Mouse (Mus musculus): Measurements from ENCODE around the gene Rps8. TPM values are rescaled to one million over a fixed set of nuclear protein-coding genes. Genes with fewer than 3 reads are reported as not detected.
"Not testable (repeated sequence)": the region's sequence is repeated elsewhere in the genome, so short reads cannot be mapped to it uniquely, and the experiment has no call there.

Rps8 gene
- polyA plus RNA-seq, 1 experiment, result 258 TPM

DNA sequence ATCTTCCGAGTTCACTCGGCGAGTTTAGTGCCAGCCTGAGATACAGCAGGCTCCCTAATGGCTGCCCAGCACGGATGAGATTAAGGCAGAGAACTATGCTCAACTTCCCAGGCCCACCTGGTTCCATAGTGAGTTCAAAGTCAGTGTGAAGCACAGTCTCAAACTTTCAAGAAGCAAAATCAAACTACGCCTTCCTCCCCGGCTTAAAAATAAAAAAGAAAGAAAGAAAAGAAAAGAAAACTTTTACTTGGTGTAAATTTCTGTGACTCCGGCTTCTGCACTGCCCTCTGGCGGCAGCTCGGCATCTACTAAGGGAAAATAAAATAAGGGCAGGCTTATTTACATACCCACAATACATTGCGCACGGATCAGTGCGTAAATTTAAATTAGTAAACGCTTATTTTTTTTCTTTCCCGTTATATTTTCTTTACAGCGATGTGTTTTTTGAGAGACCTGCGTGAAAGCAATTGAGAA, 33.4 kb upstream of the Rps8 start:
- Histone ChIP-seq H3K4me3 (ENCODE audit: low read depth, low read length) (peak overlapping the region; percentile 24; the same call in 1 of the 2 replicates), H3K27ac (ENCODE audit: insufficient read depth, low read depth, low read length) (peak overlapping the region; percentile 42), H3K27me3 (ENCODE audit: control insufficient read depth, insufficient read depth, low read length) (no peaks in the 10 kb centered on the region), H3K36me3 (ENCODE audit: control insufficient read depth, insufficient read depth, low read length) (no peaks in the 10 kb centered on the region), H3K4me1 (ENCODE audit: control insufficient read depth, insufficient read depth, insufficient read length, low read length) (0 out of 2 replicates have a peak, but pooled peaks cover 2% of the 10 kb centered on the region)
- WGBS, result under 1% methylated on average over 16 of the region's 16 CpGs
- peak; percentile 93; the same call in 1 of the 2 replicates for TF ChIP-seq CTCF (IDR thresholded peaks at IDR 0.05; ENCODE audit: extremely low read depth, insufficient read length, insufficient replicate concordance, low read depth, low read length)
- TF ChIP-seq POLR2A (IDR thresholded peaks at IDR 0.05; ENCODE audit: low read depth, low read length), result no peak

DNA sequence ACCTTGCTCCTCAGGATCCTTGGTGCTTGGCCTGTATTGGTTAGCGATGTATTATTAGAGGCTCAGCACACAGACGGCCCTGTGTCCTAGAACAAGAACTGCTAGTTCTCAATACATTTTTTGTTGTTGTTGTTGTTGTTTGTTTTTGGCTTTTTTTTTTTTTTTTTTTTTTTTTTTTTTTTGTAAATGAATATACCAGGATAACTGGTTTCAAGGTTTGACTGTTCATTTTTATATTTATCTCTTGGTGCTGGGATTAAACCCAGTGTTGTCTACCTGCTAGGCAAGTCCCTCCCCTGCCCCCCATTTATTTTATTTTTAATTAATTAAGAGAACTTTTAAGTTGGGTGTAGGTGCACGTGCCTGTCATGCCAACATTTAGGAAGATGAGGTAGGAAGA, 32.9 kb upstream of the Rps8 start:
- no peak overlapping the region; the same call in 1 of the 2 replicates for H3K27ac ChIP-seq (ENCODE audit: insufficient read depth, low read depth, low read length)
- H3K27me3 ChIP-seq (ENCODE audit: control insufficient read depth, insufficient read depth, low read length), result no peaks in the 10 kb centered on the region
- WGBS, result 53% methylated on average over 3 of the region's 3 CpGs
- H3K36me3 ChIP-seq (ENCODE audit: control insufficient read depth, insufficient read depth, low read length), result no peaks in the 10 kb centered on the region
- H3K4me3 ChIP-seq (ENCODE audit: low read depth, low read length), result peak overlapping the region; percentile 24; the same call in 1 of the 2 replicates
- no peak for TF ChIP-seq POLR2A (IDR thresholded peaks at IDR 0.05; ENCODE audit: low read depth, low read length)
- TF ChIP-seq CTCF (IDR thresholded peaks at IDR 0.05; ENCODE audit: extremely low read depth, insufficient read length, insufficient replicate concordance, low read depth, low read length), result no peak
- H3K4me1 ChIP-seq (ENCODE audit: control insufficient read depth, insufficient read depth, insufficient read length, low read length), result 0 out of 2 replicates have a peak, but pooled peaks cover 2% of the 10 kb centered on the region

DNA sequence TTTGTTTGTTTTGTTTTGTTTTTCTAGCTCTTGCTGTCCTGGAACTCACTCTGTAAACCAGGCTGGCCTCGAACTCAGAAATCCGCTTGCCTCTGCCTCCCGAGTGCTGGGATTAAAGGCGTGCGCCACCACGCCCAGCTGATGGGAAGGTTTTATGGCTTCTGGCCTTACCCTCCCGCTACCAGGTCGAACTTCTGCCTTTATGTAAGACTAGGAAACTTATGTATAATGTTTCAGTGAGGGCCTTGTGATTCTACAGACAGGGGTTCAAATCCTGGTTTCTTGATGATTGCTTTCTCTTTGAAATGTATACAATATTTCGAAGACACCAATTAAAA, 26.7 kb upstream of the Rps8 start:
- 8% methylated on average over 9 of the region's 9 CpGs for WGBS
- Histone ChIP-seq H3K27ac (ENCODE audit: insufficient read depth, low read depth, low read length) (peak overlapping the region; percentile 30; the same call in 1 of the 2 replicates), H3K4me3 (ENCODE audit: low read depth, low read length) (peak overlapping the region; percentile 72)
- not testable (repeated sequence) for H3K27me3 ChIP-seq (ENCODE audit: control insufficient read depth, insufficient read depth, low read length); H3K4me1 ChIP-seq (ENCODE audit: control insufficient read depth, insufficient read depth, insufficient read length, low read length); H3K36me3 ChIP-seq (ENCODE audit: control insufficient read depth, insufficient read depth, low read length)

DNA sequence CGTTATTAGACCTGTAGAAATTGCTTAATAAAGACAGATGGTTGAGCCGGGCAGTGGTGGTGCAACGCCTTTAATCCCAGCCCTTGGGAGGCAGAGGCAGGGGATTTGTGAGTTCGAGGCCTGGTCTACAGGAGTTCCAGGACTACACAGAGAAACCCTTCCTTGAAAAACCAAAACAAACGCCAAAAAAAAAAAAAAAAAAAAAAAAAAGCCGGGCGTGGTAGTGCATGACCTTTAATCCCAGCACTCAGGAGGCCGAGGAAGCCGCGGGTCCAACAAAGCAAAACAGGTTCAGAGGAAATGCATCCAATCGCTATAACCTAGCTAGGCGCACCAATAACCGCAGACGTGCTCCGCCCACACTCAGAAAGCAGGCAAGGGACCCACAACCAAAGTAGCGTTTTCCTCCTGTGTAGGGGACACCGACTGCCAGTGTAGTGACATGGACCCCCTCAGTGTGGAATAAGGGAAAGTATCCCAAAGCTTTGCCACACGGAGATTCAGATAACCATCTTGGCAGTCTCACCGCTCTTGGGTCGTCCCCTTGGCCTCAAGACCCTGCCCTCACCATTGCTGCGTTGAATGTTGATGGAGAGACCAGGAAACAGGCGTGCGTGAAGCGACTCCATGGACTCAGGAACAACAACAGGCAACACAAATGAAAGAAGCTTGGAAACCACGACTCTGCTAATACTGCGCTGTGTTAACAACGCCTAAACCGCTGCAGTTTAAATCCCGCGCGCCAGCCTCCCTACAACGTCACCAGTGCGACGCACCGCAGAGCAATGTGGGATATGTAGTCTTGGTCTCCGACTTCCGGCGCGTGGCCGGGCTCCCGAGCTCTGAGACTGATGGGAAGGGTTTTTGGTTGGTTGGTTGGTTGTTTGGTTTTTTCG, 26.1 kb upstream of the Rps8 start, which contains the start of gene Kif2c:
Gene Kif2c, minus strand, starts transcription at position 777 of the 896 bp plus-strand sequence.
- TF ChIP-seq POLR2A (IDR thresholded peaks at IDR 0.05; ENCODE audit: low read depth, low read length) (0 out of 2 replicates have a peak, but pooled peaks have one; percentile 22), CTCF (IDR thresholded peaks at IDR 0.05; ENCODE audit: extremely low read depth, insufficient read length, insufficient replicate concordance, low read depth, low read length) (no peak)
- H3K4me3 ChIP-seq (ENCODE audit: low read depth, low read length), result peak within 1 kb of the TSS; percentile 72
- no peaks in the 10 kb centered on the region for H3K4me1 ChIP-seq (ENCODE audit: control insufficient read depth, insufficient read depth, insufficient read length, low read length)
- WGBS, result under 1% methylated on average over 42 of the region's 42 CpGs
- 0 out of 2 replicates have a peak, but pooled peaks cover 3% of the 10 kb centered on the region for H3K36me3 ChIP-seq (ENCODE audit: control insufficient read depth, insufficient read depth, low read length)
- peak within 1 kb of the TSS; percentile 30; the same call in 1 of the 2 replicates for H3K27ac ChIP-seq (ENCODE audit: insufficient read depth, low read depth, low read length)
- no peaks in the 10 kb centered on the region for H3K27me3 ChIP-seq (ENCODE audit: control insufficient read depth, insufficient read depth, low read length)

DNA sequence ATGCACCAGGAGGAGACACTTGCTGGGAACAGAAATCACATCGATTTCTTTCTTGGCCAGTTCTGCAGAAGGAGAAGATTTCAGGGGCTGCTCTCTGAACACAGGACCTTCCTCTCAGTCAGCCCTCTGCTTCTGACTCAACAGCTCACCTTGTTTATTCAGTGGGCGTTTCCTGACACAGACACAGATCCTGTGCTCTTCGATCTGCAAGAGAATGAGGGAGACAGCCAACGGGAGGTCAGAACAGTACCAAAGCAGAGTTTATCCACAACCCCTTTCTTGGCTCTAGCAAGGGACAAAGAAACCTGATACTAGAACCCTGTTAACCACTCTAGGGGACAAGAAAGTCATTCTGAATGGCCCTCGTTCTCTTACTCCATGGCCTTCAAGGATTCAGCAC, 13.9 kb upstream of the Rps8 start:
- no peak overlapping the region for H3K27ac ChIP-seq (ENCODE audit: insufficient read depth, low read depth, low read length)
- no peaks in the 10 kb centered on the region for H3K27me3 ChIP-seq (ENCODE audit: control insufficient read depth, insufficient read depth, low read length)
- H3K4me1 ChIP-seq (ENCODE audit: control insufficient read depth, insufficient read depth, insufficient read length, low read length), result no peaks in the 10 kb centered on the region
- H3K36me3 ChIP-seq (ENCODE audit: control insufficient read depth, insufficient read depth, low read length), result peaks cover 28% of the 10 kb centered on the region
- WGBS, result 81% methylated on average over 5 of the region's 5 CpGs
- TF ChIP-seq POLR2A (IDR thresholded peaks at IDR 0.05; ENCODE audit: low read depth, low read length) (no peak), CTCF (IDR thresholded peaks at IDR 0.05; ENCODE audit: extremely low read depth, insufficient read length, insufficient replicate concordance, low read depth, low read length) (no peak)
- no peak overlapping the region for H3K4me3 ChIP-seq (ENCODE audit: low read depth, low read length)

DNA sequence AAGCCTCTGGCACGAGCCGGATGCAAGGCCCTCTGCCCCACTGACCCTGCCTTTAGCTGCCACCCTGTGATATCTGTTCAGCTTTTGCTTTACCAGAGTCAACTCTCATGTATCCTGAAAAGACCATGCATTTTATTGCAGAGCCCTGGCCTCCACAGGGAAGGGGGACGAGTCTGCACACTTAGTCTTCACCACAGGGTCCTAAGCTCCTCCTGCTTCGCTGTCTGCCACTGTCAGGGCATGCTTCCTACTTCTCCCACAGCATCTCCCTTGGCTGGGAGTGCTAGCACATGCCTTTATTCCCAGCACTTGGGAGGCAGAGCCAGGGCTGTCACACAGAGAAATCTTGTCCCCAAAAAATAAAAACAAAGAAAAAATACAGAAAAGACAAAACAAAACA, 5.1 kb upstream of the Rps8 start:
- TF ChIP-seq CTCF (IDR thresholded peaks at IDR 0.05; ENCODE audit: extremely low read depth, insufficient read length, insufficient replicate concordance, low read depth, low read length) (no peak), POLR2A (IDR thresholded peaks at IDR 0.05; ENCODE audit: low read depth, low read length) (no peak)
- Histone ChIP-seq H3K4me3 (ENCODE audit: low read depth, low read length) (no peak overlapping the region), H3K4me1 (ENCODE audit: control insufficient read depth, insufficient read depth, insufficient read length, low read length) (no peaks in the 10 kb centered on the region), H3K27ac (ENCODE audit: insufficient read depth, low read depth, low read length) (no peak overlapping the region), H3K36me3 (ENCODE audit: control insufficient read depth, insufficient read depth, low read length) (peaks cover 10% of the 10 kb centered on the region; the same call in 1 of the 2 replicates), H3K27me3 (ENCODE audit: control insufficient read depth, insufficient read depth, low read length) (no peaks in the 10 kb centered on the region)
- 84% methylated on average over 4 of the region's 4 CpGs for WGBS

DNA sequence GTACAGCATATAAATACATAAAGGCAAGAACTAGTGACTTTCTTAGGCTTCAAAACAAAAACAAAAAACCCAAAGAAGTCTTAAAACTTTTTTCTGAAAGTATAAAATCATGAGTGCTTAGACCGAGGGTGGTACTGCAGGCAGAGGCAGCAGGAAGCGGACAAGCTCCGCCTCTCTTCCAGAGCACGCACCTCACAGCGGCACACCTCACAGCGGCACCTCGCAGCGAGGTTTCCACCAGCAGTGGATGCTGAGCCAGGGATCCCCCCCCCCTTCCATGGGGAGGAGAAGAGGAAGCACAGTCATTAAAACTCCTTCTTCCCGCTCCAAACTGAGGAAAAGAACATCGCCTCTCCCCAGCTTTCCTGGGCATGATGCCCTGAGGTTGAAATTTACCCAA, 3.6 kb upstream of the Rps8 start:
- 73% methylated on average over 10 of the region's 10 CpGs for WGBS
- H3K27ac ChIP-seq (ENCODE audit: insufficient read depth, low read depth, low read length), result no peak overlapping the region

More for the DNA sequence above, 3.6 kb upstream of the Rps8 start:
- Histone ChIP-seq H3K36me3 (ENCODE audit: control insufficient read depth, insufficient read depth, low read length) (peaks cover 12% of the 10 kb centered on the region), H3K4me3 (ENCODE audit: low read depth, low read length) (no peak overlapping the region), H3K27me3 (ENCODE audit: control insufficient read depth, insufficient read depth, low read length) (no peaks in the 10 kb centered on the region), H3K4me1 (ENCODE audit: control insufficient read depth, insufficient read depth, insufficient read length, low read length) (no peaks in the 10 kb centered on the region)
- no peak for TF ChIP-seq POLR2A (IDR thresholded peaks at IDR 0.05; ENCODE audit: low read depth, low read length)
- TF ChIP-seq CTCF (IDR thresholded peaks at IDR 0.05; ENCODE audit: extremely low read depth, insufficient read length, insufficient replicate concordance, low read depth, low read length), result no peak
